Mouse (Mus musculus) brain, adult 2 months (tissue): ENCODE data around the gene Gm3435.
A peak's percentile ranks its signal among the peaks of the same experiment; 100 is the strongest.
"Not testable (repeated sequence)": the region's sequence is repeated elsewhere in the genome, so short reads cannot be mapped to it uniquely, and the experiment has no call there.

ENCODE experiments used
- DNase-seq: peaks from one replicate; pipeline ENCODE4 v3.0.0; 2011; ENCODE audit warnings: low read depth, low spot score

Gm3435 gene

DNA sequence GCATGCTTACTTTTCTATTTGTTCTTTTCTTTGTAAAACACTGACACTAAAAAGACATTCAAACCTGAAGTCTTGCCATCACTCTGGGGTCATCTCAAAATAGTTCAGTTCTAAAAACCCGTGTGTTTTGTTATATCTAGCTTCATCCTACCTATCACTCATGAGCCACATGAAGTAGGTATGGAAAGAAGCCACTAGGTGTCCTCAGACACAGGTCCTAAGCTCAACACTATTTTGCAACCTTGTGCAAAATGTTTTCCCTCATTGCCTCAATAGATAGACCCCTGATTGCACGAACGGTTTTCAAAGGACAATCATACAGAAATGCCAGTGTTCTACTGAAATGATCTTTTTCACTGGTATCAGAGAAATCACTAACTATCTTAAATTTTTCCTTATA, 30.5 kb downstream of the Gm3435 start:
- DNase-seq, result not testable (repeated sequence)

DNA sequence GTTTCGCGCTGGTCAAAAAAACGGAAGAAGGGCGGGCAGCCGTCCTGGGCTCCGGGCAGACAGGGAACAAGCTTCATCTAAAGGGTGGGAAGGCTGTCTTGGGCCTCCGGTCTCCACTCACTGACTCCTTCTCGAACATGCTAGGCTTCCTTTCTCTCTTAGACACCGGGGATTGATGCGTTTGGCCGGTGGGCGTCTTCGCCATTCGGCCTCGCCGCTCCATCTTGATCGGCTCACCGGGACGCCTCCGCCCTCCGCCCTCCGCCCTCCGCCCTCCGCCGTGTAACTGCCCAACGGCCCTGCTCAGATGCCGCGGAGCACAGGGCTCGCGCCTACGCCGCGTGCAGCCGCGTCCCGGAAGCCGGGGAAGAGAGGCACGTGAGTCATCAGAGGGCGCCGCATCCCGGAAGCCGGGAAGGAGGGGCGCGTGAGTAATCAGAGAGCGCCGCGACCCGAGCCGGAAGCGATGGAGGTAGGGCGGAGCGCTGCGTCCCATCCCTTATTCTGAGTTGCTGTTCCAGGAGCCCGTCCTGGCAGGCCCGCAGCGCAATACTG, 31.3 kb downstream of the Gm3435 start, which contains the start of the genes Ermard, Tcte3 and Gm3448:
Gene Ermard (plus strand): TSS at position 34 of the 555 bp plus-strand sequence.
Gene Tcte3 (minus strand): TSS at position 314 of the 555 bp plus-strand sequence.
Gene Gm3448 (minus strand): TSS at position 363 of the 555 bp plus-strand sequence.
- DNase-seq, result not testable (repeated sequence)

DNA sequence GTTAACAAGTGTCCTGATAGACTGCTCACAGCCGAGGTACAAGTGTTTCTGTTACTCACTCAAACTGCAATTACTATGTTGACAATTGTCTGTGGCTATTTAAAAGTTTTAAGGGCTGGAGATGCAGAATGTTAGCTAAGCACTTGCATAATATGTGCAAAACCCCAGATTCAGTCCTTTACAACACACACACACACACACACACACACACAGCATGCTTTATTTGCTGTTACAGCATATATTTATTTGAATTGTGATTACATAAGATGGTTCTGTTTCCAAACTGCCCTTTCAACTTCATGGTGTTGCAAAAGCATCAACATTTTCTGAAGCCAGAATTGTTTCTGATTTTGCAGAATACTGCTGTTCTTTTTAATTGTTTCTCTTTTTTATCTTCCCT, 40.4 kb downstream of the Gm3435 start:
- not testable (repeated sequence) for DNase-seq

DNA sequence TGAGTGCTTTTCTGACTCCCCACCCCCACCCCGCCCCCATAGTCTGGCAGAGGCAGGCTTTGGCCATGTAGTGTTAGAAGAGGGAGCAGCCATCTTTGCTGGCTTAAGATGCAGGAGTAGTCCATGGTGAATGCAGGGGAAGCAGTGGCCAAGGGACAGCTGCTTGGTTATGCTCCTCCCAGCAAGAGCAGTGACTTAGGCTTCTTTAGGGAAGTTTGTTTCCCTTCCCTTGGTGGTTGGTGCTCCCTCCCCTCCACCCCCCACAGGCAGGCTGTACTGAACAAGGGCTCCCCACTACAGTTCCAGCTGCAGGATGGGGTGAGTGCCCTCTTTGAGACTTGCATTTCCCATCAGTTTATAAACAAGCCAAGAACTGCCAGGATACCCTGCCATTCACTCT, 42.8 kb downstream of the Gm3435 start:
- not testable (repeated sequence) for DNase-seq

DNA sequence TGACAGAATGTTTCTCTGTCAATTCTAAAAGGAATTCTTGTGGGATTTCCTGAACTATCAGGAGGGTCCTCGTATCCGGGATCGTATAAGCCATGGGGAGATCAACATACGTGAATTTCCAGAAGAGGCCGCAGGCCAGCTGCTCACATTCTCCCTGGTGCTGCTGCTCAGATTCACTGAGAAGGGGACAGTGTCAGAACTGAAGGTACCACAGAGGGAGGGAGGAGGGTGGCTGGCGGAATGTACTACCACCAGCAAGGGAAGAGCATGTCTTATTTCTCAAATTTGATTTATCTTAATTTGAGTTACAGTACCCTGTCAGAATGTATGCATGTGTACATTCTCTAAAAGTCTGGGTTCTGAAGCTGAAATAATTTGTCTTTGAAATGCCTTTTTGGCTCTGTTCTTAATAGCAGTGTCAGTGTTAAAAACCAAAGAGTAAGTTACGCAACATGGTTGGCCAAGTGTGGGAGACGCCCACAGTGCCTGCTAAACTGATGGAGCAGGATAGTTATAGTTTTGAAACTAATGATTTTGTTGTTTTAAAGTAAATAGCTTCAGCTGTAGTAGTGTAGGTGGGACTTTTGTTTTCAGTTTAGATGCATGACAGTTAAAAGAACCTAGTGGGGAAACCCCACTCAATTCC, 43.3 kb downstream of the Gm3435 start:
- not testable (repeated sequence) for DNase-seq

DNA sequence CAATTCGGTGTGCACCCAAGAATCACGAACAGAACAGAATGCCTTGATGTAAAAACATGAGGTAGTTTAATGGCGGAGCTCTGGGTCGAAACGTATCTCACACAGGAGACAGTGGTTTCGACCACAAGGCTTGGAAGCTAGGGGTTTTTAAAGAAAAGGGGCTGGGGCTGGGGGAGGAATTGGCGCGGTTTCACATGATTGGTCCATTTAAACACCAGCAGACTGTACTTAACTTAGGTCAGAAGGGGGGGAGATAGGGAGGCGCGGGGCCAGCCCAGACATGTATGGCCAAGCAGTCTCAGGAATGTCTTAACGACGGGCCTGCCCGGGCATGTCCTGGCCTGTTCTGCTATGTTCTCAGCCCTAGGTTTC, 43.8 kb downstream of the Gm3435 start:
- not testable (repeated sequence) for DNase-seq

DNA sequence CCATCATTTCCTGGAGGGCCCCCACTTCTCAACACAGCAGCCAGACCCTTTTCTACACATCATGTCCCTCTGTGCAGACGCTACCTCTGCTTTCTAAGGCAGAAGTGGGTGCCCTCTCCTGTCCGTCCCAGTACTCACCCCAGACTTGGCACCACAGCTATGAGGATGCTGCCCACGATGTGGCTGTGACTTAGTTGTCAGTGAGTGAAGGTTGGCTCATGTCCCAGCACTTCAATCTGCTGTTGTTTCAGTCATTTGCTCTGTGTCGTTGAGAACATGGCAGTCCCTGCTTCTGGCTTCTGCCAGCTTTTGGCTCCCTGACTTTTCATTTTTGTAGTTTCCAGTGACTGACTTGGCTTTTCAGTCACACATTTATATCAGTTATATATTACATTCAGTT, 45.9 kb downstream of the Gm3435 start:
- peak; percentile 85 for DNase-seq

DNA sequence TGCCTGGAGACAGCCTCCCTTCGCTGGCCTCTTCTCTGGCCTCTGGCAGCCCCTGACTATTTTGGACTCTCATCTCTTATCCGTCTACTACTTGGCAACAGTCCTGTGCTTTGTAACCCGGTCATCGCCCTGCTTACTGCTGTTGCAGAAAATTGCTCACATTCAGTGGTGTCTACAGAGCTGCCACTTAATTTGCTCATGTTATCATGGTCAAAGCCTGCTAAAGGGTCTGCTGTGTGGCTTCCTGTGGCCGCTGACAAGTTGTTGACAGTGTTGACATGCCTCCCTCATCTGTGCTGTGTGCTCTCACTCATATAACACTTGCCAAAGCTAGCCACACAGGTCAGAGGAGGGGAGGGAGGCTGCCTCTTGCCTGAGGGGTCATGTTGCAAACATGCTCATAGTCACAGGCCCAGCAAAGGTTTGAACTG, 48.2 kb downstream of the Gm3435 start:
- no peak for DNase-seq

DNA sequence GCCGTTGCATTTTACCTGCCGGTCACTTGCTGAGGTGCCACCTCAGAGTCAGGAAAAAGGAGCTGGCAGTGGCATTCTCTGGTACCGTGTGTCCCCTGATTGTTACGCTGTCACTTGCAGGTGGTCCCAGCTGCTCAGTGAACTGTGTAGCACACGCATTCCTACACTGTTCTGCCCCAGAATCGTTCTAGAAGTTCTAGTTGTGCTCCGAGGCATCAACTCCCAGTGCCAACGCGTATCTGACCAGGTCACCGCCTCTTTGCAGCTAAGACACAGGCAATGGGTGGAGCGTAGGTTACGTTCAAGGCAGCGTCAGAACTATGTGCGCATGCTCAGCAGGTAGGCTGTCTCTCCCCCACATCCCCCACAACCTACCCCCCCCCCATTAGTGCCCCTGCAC, 49.7 kb downstream of the Gm3435 start:
- DNase-seq, result no peak

DNA sequence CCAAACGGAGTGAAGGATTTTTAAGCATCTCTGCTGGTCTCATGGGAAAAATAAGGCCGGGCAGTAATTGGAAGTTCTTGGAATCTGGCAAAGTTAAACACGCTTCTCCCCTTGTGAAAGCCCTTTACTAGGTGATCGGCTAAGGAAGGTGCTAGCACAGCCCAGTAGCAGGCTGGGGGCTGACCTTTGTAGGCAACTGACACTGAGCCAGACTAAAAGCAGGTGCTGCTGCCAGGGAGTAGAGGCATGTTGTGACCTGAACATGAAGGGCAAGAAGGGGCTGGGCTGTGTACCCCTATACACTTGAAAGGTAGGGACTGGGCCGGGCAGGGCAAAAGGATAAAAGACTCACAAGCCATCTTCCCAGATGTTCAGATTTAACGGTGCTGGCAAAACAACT, 50.4 kb downstream of the Gm3435 start:
- no peak for DNase-seq

DNA sequence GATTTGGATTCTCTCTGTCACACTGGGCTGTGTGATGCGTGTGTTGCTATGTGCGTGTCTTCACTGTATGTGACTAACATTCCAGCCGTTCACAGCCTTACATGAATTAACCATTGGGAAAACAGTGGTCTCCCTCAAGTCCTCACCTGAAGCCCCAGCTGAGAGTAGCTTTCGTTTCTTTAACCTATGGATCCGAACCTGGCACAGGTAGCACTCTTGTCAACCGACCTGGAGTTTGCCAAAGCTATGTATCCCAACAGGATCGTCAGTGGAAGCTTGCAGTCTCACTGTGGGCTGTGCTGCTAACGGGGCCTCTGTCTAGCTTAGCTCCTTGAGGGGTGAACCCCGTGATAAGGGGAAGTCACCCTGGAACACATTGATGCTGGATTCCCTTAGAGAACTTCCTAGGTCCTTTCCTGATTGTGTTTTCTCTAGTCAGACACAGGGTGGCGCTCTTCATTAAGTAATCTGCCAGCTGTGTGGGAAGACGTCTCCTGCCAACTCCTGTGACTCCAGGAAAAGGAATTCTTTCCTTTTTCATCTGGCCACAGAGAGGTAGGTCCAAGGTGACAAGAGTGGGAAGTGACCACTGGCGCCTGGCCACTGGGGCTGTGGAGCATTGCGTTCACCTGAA, 55.5 kb downstream of the Gm3435 start:
- peak; percentile 86 for DNase-seq

DNA sequence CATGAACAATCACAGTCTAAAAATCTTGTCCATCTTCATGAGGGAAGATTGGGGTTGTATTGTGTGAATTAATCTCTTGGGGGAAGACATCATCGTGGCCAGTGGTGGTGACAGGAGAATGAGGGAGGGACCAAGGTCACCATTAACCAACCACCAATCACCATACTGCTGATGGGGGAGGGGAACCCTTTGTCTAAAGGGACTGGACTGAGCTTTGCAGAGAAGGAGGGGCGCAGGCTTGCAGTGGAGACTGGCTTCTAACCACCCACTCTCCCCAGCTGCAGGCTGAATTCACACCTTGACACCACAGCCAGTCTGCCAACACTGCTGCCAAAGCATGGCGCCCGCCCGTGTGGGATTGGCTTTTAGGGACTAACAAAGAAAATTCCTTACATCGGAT, 56.1 kb downstream of the Gm3435 start:
- peak; percentile 27 for DNase-seq

DNA sequence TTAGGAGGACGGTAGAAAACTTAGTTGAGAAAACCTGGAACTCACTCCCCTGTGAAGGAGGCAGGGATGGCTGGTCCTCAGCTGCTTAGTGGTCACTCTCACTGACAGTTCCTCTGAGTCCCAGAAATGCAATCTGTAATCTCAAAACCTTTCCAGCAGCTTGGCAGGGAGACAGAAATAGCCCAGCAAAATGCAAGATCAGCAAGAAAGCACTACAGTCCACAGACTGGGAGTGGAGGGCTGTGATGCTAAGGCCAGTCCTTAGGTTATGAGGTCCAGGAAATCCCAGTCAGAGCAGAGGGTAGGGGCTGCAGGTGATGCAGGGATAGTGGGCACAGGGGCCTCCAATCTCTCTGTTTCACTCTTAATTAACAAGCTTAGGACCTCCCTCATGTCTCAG, 56.9 kb downstream of the Gm3435 start:
- DNase-seq, result no peak

DNA sequence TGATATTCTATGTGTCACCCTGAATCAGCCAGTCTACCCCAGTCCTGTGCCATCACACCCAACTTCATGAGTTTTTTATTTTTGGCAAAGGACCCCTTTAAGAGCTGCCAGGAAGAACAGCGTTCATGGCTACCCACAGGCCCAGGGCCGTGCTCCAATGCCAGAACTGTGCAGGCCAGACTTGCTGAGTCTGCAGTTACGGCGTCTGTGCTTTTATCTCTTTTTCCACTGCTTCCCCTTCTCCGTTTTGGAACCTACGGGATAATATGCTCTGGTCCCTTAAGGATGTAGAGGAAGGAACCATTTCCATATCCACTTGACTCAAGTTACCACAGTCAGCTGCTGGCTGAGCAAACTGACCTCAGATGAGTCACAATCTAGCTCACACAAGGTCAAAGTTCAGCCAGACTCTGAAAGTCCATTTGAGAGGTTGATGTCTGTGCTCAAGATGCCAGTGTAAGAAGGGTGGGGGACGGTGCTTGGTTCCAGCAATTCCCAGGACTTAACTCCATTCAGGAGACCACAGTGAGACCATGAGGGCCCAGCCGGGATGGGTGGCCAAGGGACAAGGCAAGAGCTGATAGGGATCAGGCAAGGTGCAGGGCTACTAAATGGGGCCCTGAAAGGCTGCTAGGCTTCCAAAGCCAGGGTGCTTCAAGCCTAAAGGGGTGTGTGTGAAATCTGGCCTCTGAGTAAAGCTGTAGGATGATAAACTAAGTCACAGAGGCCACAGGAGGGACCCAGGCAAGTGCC, 58.2 kb downstream of the Gm3435 start:
- no peak for DNase-seq

DNA sequence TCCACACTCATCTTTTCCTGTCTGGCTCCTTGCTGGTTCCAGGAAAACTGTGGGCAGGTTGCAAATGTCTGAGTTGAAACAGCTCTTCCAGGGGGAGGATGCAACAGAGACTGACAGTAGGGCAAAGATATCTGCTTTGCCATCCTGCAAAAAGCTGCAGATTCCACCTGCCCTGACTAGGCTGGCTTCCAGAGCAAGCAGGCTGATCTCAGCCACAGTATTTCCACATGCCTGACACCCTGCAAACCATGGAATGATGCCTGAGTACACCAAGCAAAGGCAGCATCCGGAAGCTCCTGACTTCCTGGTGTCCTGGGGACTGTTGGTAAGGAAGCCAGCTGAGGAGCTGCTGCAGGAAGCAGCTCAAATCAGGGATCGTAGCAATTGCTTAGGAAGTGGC, 59.1 kb downstream of the Gm3435 start:
- DNase-seq, result peak; percentile 73
